Mouse (Mus musculus) kidney, postnatal 0 days (tissue): Measurements from ENCODE around the gene Rgs8. TPM values are rescaled to one million over a fixed set of nuclear protein-coding genes. Genes with fewer than 3 reads are reported as not detected.
A peak's percentile ranks its signal among the peaks of the same experiment; 100 is the strongest.

ENCODE experiments used
- ATAC-seq: fragments of 200-750 bp; cut with Nextera tagmentation; replicated peaks from 2 replicates; pipeline ENCODE4 v1.8.0; 2017; ENCODE audit warnings: low read depth, moderate number of reproducible peaks, moderate TSS enrichment, moderate library complexity; ENCODE audit not compliant: low FRiP score
- DNase-seq: peaks from one replicate; pipeline ENCODE4 v3.0.0-alpha.2; 2016; ENCODE audit warnings: low spot score
- H3K27ac ChIP-seq: fragments of 300-500 bp; sonication (generic); 2 replicates; pipeline ENCODE4 v1.5.1; 2014; ENCODE audit warnings: mild to moderate bottlenecking
- H3K27me3 ChIP-seq: fragments of 300-500 bp; sonication (generic); 2 replicates; pipeline ENCODE4 v1.6.1; 2014; ENCODE audit warnings: low read length, mixed read lengths; ENCODE audit not compliant: insufficient read depth
- H3K36me3 ChIP-seq: fragments of 300-500 bp; sonication (generic); 2 replicates; pipeline ENCODE4 v1.6.1; 2014; ENCODE audit warnings: low read length, mixed read lengths; ENCODE audit not compliant: insufficient read depth
- H3K4me1 ChIP-seq: fragments of 300-500 bp; sonication (generic); replicated peaks from 2 replicates; pipeline ENCODE4 v1.6.1; 2014; ENCODE audit warnings: antibody characterized with exemption, low read length, mixed read lengths; ENCODE audit not compliant: insufficient read depth
- H3K4me2 ChIP-seq: fragments of 300-500 bp; sonication (generic); 2 replicates; pipeline ENCODE4 v1.6.1; 2014; ENCODE audit warnings: mild to moderate bottlenecking, low read length, moderate library complexity, mixed read lengths
- H3K4me3 ChIP-seq: fragments of 300-500 bp; sonication (generic); replicated peaks from 2 replicates; pipeline ENCODE4 v1.5.1; 2014; ENCODE audit warnings: low read depth, low read length
- H3K9ac ChIP-seq: fragments of 300-500 bp; sonication (generic); 2 replicates; pipeline ENCODE4 v1.6.1; 2014; ENCODE audit warnings: low read depth, low read length
- H3K9me3 ChIP-seq: fragments of 300-500 bp; sonication (generic); replicated peaks from 2 replicates; pipeline ENCODE4 v1.6.1; 2016; ENCODE audit warnings: low read length, inconsistent platforms, mixed read lengths
- CTCF ChIP-seq: IDR thresholded peaks from 2 replicates; pipeline ENCODE4 v1.5.1; 2016; ENCODE audit warnings: antibody characterized with exemption, low read depth, mild to moderate bottlenecking, moderate library complexity
- WGBS: fragments of 180-500 bp; shearing (Covaris S2); extraction: QIAGEN DNeasy Blood & Tissue Kit; methylation state at CpG from one replicate; pipeline ENCODE4 v1.1.7; 2014; 5-methylcytosine and 5-hydroxymethylcytosine counted together
- polyA plus RNA-seq: library from polyadenylated mRNA; unstranded; fragments of >200 nt; fragmentation: Nextera tagmentation; extraction: Ambion mirVana; gene quantifications from 2 replicates; pipeline ENCODE4 v1.2.1, GENCODE M21; 2015

Gene Rgs8
- polyA plus RNA-seq, 1 experiment from 2014 or later, result 0.03 TPM

GRCm38 (mm10) chr1:153671352-153671751 is 18.5 kb downstream of the Rgs8 start:
- H3K27me3 ChIP-seq, result 0 out of 2 replicates have a peak, but pooled peaks cover 2% of the 10 kb centered on the region
- H3K9me3 ChIP-seq, result no peaks in the 10 kb centered on the region
- no peak overlapping the region for H3K4me3 ChIP-seq
- no peaks in the 10 kb centered on the region for H3K36me3 ChIP-seq
- no peaks in the 10 kb centered on the region for H3K4me1 ChIP-seq
- no peak overlapping the region for H3K9ac ChIP-seq
- DNase-seq (no peak), ATAC-seq (no peak)
- WGBS, result 90% methylated on average over 3 of the region's 3 CpGs
- no peak for TF ChIP-seq CTCF
- no peak overlapping the region for H3K27ac ChIP-seq
- H3K4me2 ChIP-seq, result no peak overlapping the region

GRCm38 (mm10) chr1:153672698-153673097 is 19.9 kb downstream of the Rgs8 start:
- no peak overlapping the region for H3K4me2 ChIP-seq
- H3K4me1 ChIP-seq, result no peaks in the 10 kb centered on the region
- 73% methylated on average over 9 of the region's 9 CpGs for WGBS
- DNase-seq, result no peak
- no peaks in the 10 kb centered on the region for H3K36me3 ChIP-seq
- H3K27me3 ChIP-seq, result 0 out of 2 replicates have a peak, but pooled peaks cover 2% of the 10 kb centered on the region
- TF ChIP-seq CTCF, result no peak
- no peak overlapping the region for H3K9ac ChIP-seq
- no peak overlapping the region for H3K4me3 ChIP-seq
- ATAC-seq, result no peak
- H3K27ac ChIP-seq, result no peak overlapping the region
- no peaks in the 10 kb centered on the region for H3K9me3 ChIP-seq

- Histone ChIP-seq H3K4me1 (no peaks in the 10 kb centered on the region), H3K36me3 (no peaks in the 10 kb centered on the region), H3K4me3 (no peak overlapping the region), H3K9me3 (no peaks in the 10 kb centered on the region), H3K27me3 (no peaks in the 10 kb centered on the region), H3K27ac (no peak overlapping the region), H3K9ac (no peak overlapping the region), H3K4me2 (no peak overlapping the region)
- no peak for ATAC-seq
- TF ChIP-seq CTCF, result no peak
- DNase-seq, result no peak
- 68% methylated on average over 12 of the region's 12 CpGs for WGBS
Observed at GRCm38 (mm10) chr1:153673900-153674299, 21.1 kb downstream of the Rgs8 start.

GRCm38 (mm10) chr1:153675591-153675990 is 22.8 kb downstream of the Rgs8 start:
- H3K4me3 ChIP-seq, result no peak overlapping the region
- WGBS, result 47% methylated on average over 4 of the region's 4 CpGs

GRCm38 (mm10) chr1:153677635-153678034 is 24.8 kb downstream of the Rgs8 start:
- H3K9me3 ChIP-seq, result no peaks in the 10 kb centered on the region
- ATAC-seq (no peak), DNase-seq (no peak)
- no peak overlapping the region for H3K4me2 ChIP-seq
- no peak overlapping the region for H3K27ac ChIP-seq
- no peak for TF ChIP-seq CTCF
- 61% methylated on average over 6 of the region's 6 CpGs for WGBS
- no peaks in the 10 kb centered on the region for H3K4me1 ChIP-seq
- no peak overlapping the region for H3K9ac ChIP-seq
- H3K4me3 ChIP-seq, result no peak overlapping the region
- no peaks in the 10 kb centered on the region for H3K36me3 ChIP-seq
- no peaks in the 10 kb centered on the region for H3K27me3 ChIP-seq

More at GRCm38 (mm10) chr1:153675591-153675990, 22.8 kb downstream of the Rgs8 start:
- no peak for DNase-seq
- Histone ChIP-seq H3K27me3 (no peaks in the 10 kb centered on the region), H3K4me2 (no peak overlapping the region), H3K9ac (no peak overlapping the region), H3K4me1 (no peaks in the 10 kb centered on the region), H3K27ac (no peak overlapping the region), H3K36me3 (no peaks in the 10 kb centered on the region), H3K9me3 (no peaks in the 10 kb centered on the region)
- TF ChIP-seq CTCF, result peak; percentile 39; the same call in 1 of the 2 replicates
- no peak for ATAC-seq

GRCm38 (mm10) chr1:153679147-153679546 is 26.3 kb downstream of the Rgs8 start:
- Histone ChIP-seq H3K36me3 (no peaks in the 10 kb centered on the region), H3K27ac (no peak overlapping the region), H3K9me3 (no peaks in the 10 kb centered on the region), H3K4me2 (no peak overlapping the region), H3K27me3 (no peaks in the 10 kb centered on the region), H3K4me3 (no peak overlapping the region), H3K4me1 (no peaks in the 10 kb centered on the region), H3K9ac (no peak overlapping the region)
- TF ChIP-seq CTCF, result no peak
- no peak for ATAC-seq
- WGBS, result 38% methylated on average over 10 of the region's 10 CpGs
- DNase-seq, result no peak

GRCm38 (mm10) chr1:153679653-153680052 is 26.8 kb downstream of the Rgs8 start:
- Histone ChIP-seq H3K4me1 (no peaks in the 10 kb centered on the region), H3K4me3 (no peak overlapping the region), H3K27me3 (no peaks in the 10 kb centered on the region), H3K36me3 (no peaks in the 10 kb centered on the region), H3K27ac (no peak overlapping the region), H3K4me2 (no peak overlapping the region), H3K9me3 (no peaks in the 10 kb centered on the region), H3K9ac (no peak overlapping the region)
- no peak for TF ChIP-seq CTCF
- ATAC-seq, result no peak
- no peak for DNase-seq
- 60% methylated on average over 3 of the region's 3 CpGs for WGBS
